Mouse (Mus musculus) right cerebral cortex, adult 18-20 months (tissue): ENCODE measurements at regions not wholly inside any gene's neighbourhood (a gene's known extent, or its start where the extent isn't known, plus 50 kb on each side); places are given as distances from the start of the nearest gene placed in this dataset.
A peak's percentile ranks its signal among the peaks of the same experiment; 100 is the strongest.

ENCODE experiments used
- DNase-seq: peaks from one replicate; pipeline ENCODE4 v3.0.0; 2022; ENCODE audit warnings: mixed read lengths

GRCm38 (mm10) chr2:169346107-169346506, 241.4 kb downstream of the Gm11011 start:
- no peak for DNase-seq

DNA sequence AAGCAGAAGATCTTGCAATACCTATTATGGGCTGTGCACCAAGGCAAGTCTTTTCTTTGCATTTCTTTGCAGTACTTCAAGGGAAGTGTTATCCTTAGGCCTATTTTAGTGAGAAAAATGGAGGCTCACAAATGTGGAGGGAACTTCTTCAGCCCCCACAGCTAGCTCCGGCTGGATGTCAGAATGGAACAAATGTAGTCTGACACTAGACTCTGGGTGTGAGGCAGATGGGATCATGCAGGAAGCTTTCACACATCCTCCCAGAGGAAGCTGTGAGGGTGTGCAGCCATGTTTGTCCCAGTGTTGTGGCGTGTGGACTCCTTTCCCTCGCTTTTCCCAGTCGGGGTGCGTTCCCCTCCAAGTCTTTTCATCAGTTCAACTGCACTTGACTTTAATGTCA, 268.0 kb downstream of the Gm11011 start:
- peak; percentile 82 for DNase-seq

DNA sequence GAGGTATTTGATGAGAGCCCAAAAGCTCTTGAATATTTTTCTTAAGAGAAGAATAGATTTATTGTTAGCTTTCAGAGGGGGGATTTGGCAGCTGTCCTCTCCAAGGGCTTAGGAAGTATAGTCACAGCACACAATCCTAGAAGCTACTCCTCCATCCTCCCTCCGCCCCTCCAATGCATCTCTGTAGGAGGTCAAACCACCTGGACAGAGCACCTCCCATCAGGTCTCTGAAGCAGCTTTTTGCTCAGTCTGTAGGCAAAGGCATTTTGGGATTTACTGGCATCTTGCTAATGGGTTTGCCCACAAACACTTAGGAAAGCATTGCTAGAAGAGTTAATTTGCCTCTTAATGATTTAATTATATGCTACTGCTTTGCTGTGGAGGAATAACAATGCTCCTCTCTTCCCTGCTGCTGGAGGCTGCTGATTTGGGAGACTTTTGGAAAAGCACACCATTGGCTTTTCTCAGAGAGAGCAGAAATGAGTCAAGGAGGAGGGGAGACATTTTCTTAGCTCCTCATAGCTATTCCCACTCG, 273.1 kb downstream of the Gm11011 start:
- DNase-seq: no peak

- DNase-seq: no peak
Measured at GRCm38 (mm10) chr2:169311821-169312220, 275.7 kb downstream of the Gm11011 start.

DNA sequence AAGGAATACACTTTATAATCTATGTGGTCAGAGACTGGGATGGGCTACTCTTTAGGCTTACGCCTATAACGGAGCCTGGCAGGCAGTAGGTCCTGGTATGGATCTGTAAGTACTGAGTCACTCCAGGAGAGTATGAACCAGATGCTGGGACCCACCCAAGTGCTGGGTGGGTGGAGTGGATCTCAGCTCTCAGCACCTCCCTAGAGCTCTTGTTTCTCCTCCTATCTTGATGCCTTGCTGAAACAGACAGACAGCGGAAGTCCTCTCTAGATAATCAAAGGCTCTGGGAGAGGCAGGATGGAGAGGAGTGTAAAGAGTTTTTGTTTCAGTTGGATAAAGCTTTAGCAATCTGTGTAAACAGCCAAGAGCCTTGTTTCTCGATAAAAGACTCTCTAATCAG, 276.2 kb downstream of the Gm11011 start:
- no peak for DNase-seq

- DNase-seq: no peak
Measured at GRCm38 (mm10) chr2:169304360-169304759, 283.2 kb downstream of the Gm11011 start.

DNA sequence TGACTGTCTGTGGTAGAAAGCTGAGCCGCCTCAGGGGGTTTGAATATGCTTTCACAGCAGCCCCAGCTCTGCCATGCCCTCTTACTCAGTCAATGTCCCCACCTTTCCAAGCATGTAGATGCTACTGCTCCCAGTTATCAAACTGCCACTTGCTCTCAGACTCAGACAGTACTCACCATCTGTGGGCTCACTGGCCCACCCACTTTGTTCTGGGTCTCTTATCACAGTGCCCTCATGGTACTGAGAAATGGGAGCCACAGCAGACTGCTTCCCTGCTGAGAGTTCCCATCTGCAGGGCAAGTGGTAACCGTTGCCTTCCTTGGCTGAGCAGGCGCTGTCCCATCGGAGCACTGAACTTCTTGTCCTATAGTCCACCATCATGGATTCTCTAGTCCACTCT, 286.6 kb downstream of the Gm11011 start:
- no peak for DNase-seq

GRCm38 (mm10) chr2:169300411-169300810, 287.1 kb downstream of the Gm11011 start:
- peak; percentile 53 for DNase-seq

DNA sequence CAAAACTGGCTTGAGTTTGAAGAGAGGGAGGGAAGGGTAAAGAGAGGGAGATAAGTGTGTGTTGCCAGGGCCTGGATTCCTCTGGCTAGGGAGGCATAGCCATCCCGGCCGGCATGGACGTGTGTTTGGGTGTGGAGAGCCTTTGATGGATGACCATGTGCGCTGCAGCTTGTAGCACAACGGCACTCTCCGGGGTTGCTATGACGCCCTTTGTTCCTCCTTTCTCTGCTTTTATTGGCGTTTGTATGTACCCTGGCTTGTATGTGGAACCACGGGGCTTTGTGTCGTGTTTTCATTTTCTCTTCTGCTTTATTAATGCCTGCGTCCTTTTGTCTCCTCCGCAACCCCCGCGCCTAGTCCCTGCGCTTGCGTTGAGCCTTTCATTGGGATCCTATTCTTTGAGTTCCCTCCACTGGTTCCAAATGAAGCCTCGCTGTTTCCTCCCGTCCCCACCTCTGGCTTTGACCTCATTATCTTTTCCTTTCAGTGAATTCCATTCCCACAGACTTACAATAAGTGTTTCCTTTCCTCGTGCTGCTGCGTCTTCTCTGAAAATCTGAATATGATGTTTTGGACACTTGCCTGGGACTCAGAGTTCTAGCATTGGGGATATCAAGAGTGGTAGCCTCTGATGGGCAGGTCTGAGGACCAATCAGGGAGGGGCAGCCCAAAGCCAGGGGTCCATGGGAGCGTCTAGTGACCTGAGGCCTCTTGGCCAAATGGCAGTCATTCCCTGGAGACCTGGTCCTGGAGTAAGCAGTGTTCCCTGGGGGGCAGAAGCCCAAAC, 289.5 kb downstream of the Gm11011 start:
- DNase-seq: no peak

- no peak for DNase-seq
Measured at GRCm38 (mm10) chr2:169297226-169297625, 290.3 kb downstream of the Gm11011 start.

GRCm38 (mm10) chr2:169293351-169293750, 294.2 kb downstream of the Gm11011 start:
- DNase-seq: no peak

- no peak for DNase-seq
Measured at GRCm38 (mm10) chr2:169288891-169289605, 298.5 kb downstream of the Gm11011 start.

DNA sequence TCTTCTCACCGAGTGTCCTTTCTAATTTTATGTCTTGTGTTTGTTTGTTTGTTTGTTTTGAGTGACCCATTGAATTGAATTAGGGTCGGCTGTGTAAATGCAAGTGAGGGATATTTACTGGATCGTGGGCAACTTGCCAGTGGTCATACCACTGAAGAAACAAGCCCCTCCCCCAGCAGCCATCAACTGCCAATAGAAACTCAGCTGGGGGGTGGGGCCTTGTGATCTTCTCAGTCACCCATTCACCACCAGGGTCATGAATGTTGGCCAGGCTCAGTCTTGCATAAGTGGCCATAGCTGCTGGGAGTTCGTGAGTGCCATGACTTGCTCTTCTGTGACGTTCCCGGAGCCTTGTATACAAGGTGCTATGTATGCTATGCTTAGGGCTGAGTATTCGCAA, 300.8 kb downstream of the Gm11011 start:
- DNase-seq: no peak

DNA sequence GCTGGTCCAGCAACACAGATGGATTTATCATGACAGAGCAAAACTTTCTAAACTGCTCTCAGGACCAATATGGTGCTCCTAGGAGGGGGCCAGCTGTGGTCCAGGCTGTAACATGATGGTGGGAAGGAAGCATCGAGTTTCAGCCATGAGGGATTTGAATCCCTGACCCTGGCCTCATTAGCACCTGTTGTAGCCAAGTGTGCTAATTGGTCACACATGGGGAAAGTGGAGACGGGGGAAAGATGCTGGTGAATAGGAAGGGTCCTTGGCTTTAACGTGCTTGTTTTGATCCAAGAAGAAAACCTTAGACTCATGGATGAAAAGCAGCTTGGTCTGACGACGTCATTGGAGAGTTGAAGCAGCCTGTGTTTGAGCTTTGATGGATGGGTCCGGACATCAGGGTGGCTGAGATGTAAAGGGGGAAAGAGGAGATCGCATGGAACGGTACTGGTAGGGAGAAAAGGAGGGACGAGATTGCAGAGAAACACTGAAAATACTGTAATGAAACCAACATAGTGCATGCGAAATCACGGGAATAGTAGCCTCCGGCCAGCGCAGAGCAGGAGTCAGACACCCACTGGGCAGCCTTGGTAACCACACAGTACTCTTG, 304.9 kb downstream of the Gm11011 start:
- DNase-seq: no peak

DNA sequence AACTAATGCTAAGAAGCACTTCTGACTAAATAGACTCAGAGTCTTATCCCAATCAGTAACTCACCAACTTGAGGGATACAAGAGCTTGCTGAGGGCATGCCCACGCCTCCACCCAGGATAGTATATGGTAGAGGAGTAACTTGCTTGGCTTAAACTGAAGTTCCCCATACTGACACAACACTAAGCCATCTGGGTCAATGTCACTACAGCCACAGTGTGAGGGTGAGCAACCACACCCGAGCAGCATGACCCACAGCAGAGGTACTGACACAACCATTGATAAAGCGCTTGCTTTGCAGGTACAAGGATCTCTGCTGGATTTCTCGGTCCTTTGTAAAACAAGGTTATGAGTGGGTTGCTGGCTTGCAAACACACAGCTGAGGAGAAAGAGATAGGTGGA, 312.2 kb downstream of the Gm11011 start:
- DNase-seq: no peak

GRCm38 (mm10) chr2:169274101-169274500, 313.4 kb downstream of the Gm11011 start:
- no peak for DNase-seq

GRCm38 (mm10) chr2:169272622-169273021, 314.9 kb downstream of the Gm11011 start:
- no peak for DNase-seq

DNA sequence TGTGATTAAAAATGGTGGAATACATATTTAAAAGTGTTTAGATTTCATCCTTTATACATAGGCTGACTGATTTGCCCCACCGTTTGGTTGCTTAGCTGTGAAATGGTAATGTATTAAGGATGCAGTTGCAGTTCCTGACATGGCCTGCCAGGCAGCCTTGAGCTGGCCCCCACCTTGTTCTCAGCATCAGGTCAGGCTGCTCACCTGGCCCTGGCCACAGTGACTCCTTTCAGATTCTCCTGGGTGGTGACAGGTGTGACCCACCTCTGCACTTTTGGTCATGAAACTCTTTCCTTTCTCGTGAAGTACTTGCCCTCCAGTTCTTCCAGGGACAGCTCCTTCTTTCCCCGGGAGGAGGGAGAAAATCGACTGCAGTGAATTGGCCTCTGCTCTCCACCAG, 315.5 kb downstream of the Gm11011 start:
- no peak for DNase-seq

DNA sequence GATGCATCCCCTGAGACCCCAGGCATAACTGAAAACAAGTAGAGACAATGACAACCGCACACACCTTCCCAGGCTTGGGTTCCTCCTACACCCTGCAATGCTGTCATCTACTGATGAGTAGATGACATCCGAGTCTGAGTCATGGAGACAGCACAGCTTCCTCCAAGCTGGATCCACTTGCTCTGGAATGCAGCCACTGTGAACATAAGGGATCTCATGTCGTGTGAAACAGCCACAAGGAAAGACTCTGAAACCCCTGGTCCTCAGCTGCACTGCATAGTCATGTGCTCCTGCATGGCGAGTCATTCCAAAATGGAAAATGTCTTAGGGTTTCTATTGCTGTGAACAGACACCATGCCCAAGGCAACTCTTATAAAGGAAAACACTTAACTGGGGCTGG, 305.2 kb upstream of the Zfp64 start:
- DNase-seq: peak; percentile 58

- DNase-seq: no peak
Measured at GRCm38 (mm10) chr2:169244572-169244971, 289.2 kb upstream of the Zfp64 start.

- no peak for DNase-seq
Measured at GRCm38 (mm10) chr2:169243981-169244380, 288.6 kb upstream of the Zfp64 start.

- no peak for DNase-seq
Measured at GRCm38 (mm10) chr2:169237856-169238255, 282.5 kb upstream of the Zfp64 start.

- no peak for DNase-seq
Measured at GRCm38 (mm10) chr2:169237321-169237720, 281.9 kb upstream of the Zfp64 start.
